Mouse (Mus musculus) megakaryocyte, embryonic 14.5 days (primary cell): ENCODE results near the gene Cdc25a.

Experiments
- FLI1 ChIP-seq: IDR thresholded peaks from 2 replicates; pipeline ENCODE4 v1.6.1; 2012; ENCODE audit warnings: low read length, inconsistent platforms, mixed read lengths
- GATA1 ChIP-seq: IDR thresholded peaks from 3 replicates; pipeline ENCODE4 v1.6.1; 2012; ENCODE audit warnings: mixed read lengths, low read length, inconsistent platforms, borderline replicate concordance

DNA sequence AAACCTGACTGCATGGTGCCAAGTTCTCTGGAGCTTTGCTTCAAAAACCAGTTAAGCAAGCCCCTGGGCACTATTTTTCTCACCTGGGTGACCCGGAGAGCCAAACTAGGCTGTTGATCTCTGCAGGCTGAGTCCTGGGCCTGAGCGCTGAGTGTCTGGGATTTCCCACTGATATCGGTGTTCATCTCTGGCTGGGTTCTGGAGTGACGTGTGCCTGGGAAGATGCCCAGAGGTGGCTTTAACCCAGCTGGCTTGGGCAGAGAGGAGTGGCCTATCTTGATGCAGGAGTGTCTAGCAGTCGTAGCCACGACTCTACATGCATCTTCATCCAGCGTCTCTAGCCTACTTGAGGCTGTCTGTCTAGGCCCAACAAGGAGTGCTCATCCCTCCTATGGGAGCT is 36.4 kb downstream of the Cdc25a start:
- TF ChIP-seq GATA1 (no peak), FLI1 (no peak)
